ENCODE assay signal across 11 mouse cellular contexts in the genomic region with DNA sequence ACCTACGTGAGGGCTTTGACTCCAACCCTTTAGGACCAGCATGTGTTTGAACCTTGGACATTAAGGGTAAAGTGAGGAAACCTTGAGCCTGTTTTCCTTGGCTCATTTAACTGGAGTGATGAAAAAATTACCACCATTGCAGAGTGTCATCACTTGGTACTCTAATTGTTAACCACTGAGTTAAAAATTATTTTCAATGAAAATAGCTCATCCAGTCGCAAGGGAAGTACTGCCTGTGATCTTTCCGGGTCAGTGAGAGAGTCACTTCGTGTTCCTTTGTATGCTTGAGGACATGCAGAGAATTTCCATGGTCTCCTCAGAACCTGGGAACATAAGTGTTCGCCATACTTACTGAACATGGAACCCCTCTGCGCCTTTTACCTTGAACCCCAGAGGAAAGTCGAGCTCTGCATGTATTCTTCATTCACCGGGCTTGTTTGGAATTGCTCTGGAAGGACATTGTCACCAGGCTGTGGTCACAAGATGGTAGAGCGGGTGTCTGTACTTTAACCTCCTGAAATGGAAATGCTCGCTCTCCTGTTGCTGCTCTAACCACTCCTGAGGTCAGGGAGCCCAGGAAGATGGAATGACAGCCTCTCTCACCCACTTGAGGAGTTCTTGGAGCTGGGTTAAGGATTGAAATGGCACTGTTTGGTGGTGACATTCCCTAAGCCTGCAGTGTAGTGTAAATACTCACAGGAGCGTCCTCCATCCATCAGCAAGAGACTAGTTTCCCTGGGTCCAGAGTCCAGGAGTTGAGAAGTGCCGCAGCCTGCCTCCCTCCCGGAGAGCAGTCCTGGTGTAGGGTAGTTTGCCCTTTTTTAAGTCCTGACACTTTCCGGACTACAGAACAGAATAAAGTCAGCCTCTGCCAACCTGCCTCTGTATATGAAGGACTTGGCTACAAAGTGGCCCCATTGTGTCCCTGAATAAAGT.
DNase-seq lines count a peak whose midpoint lies in the region; ATAC-seq and TF ChIP-seq lines count a peak whose summit lies in the region.
"Had no signal": no experiment of that assay in that cellular context is flagged by ENCODE, and none has a peak within 500 bp of the region (broad histone marks: within the 10 kb centered on the region; RNA-seq: fewer than 3 reads in every experiment).

No protein-coding gene starts in this region.

- H3K4me2 ChIP-seq in lung, embryonic 15.5 days: peak overlapping the region; percentile 7; the same call in 1 of the 2 replicates
- H3K4me2 ChIP-seq in kidney, postnatal 0 days (ENCODE audit: low read length): peak overlapping the region; percentile 27
- H3K4me2 ChIP-seq in stomach, embryonic 16.5 days (ENCODE audit: low read depth, low read length): no peak overlapping the region
- H3K4me2 ChIP-seq: midbrain, embryonic 15.5 days had no signal

- H3K9me3 ChIP-seq in lung, embryonic 15.5 days: no peaks in the 10 kb centered on the region
- H3K9me3 ChIP-seq in kidney, postnatal 0 days (replicated peaks; ENCODE audit: low read length): no peaks in the 10 kb centered on the region
- H3K9me3 ChIP-seq in stomach, embryonic 16.5 days (replicated peaks; ENCODE audit: control insufficient read depth, low read length): no peaks in the 10 kb centered on the region
- H3K9me3 ChIP-seq: midbrain, embryonic 15.5 days had no signal

- WGBS in lung, embryonic 15.5 days: 69% methylated on average over 14 of the region's 14 CpGs
- 63% methylated on average over 14 of the region's 14 CpGs for WGBS in kidney, postnatal 0 days
- WGBS in stomach, embryonic 16.5 days: 82% methylated on average over 14 of the region's 14 CpGs

- H3K27ac ChIP-seq in lung, embryonic 15.5 days: peak overlapping the region; percentile 74
- peak overlapping the region; percentile 86 for H3K27ac ChIP-seq in kidney, postnatal 0 days
- no peak overlapping the region for H3K27ac ChIP-seq in stomach, embryonic 16.5 days (ENCODE audit: low read length)
- H3K27ac ChIP-seq: heart, adult 2 months; midbrain, embryonic 15.5 days had no signal

- intact Hi-C loops in left cerebral cortex, postnatal 14 days (cut with DNase I): no loop called here

- peak; percentile 10; the same call in 1 of the 2 replicates for ATAC-seq in lung, embryonic 15.5 days (ENCODE audit: borderline replicate concordance, extremely low read depth, low FRiP score, low TSS enrichment)
- ATAC-seq in kidney, postnatal 0 days (replicated peaks; ENCODE audit: low FRiP score, low read depth): peak; percentile 88
- peak; percentile 63 for ATAC-seq in stomach, embryonic 16.5 days (ENCODE audit: insufficient read depth, low FRiP score)

- no peaks in the 10 kb centered on the region for H3K36me3 ChIP-seq in lung, embryonic 15.5 days
- H3K36me3 ChIP-seq in kidney, postnatal 0 days (ENCODE audit: insufficient read depth, low read length): no peaks in the 10 kb centered on the region
- no peaks in the 10 kb centered on the region for H3K36me3 ChIP-seq in stomach, embryonic 16.5 days (ENCODE audit: control insufficient read depth, insufficient read depth, low read length)
- H3K36me3 ChIP-seq: midbrain, embryonic 15.5 days had no signal

- no peak overlapping the region for H3K4me3 ChIP-seq in lung, embryonic 15.5 days
- no peak overlapping the region for H3K4me3 ChIP-seq in kidney, postnatal 0 days (replicated peaks; ENCODE audit: low read depth, low read length)
- H3K4me3 ChIP-seq in stomach, embryonic 16.5 days (replicated peaks; ENCODE audit: low read length): no peak overlapping the region
- H3K4me3 ChIP-seq: heart, adult 2 months; midbrain, embryonic 15.5 days had no signal

- peak; percentile 14 for DNase-seq in embryo, embryonic 9.5 days (ENCODE audit: extremely low spot score)
- DNase-seq in embryo, embryonic 11 days: no peak
- DNase-seq in lung, postnatal 25 days (ENCODE audit: low spot score): no peak
- no peak for DNase-seq in kidney, postnatal 0 days (ENCODE audit: low spot score)
- no peak for DNase-seq in right cerebral cortex, postnatal 14 days
- DNase-seq in left cerebral cortex, postnatal 14 days (ENCODE audit: low spot score in 2 of 2): no peak
- DNase-seq: heart, adult 2 months; thymus, adult 2 months had no signal

- H3K9ac ChIP-seq in lung, embryonic 15.5 days: no peak overlapping the region
- H3K9ac ChIP-seq in kidney, postnatal 0 days (ENCODE audit: low read depth, low read length): no peak overlapping the region
- no peak overlapping the region for H3K9ac ChIP-seq in stomach, embryonic 16.5 days (ENCODE audit: low read length)
- H3K9ac ChIP-seq: midbrain, embryonic 15.5 days had no signal

- TF ChIP-seq CTCF in kidney, postnatal 0 days (IDR thresholded peaks at IDR 0.05; ENCODE audit: low read depth): no peak

- H3K27me3 ChIP-seq in lung, embryonic 15.5 days: no peaks in the 10 kb centered on the region
- no peaks in the 10 kb centered on the region for H3K27me3 ChIP-seq in kidney, postnatal 0 days (ENCODE audit: insufficient read depth, low read length)
- no peaks in the 10 kb centered on the region for H3K27me3 ChIP-seq in stomach, embryonic 16.5 days (ENCODE audit: control insufficient read depth, insufficient read depth, low read length)
- H3K27me3 ChIP-seq: midbrain, embryonic 15.5 days had no signal

- H3K4me1 ChIP-seq in lung, embryonic 15.5 days: peaks cover 87% of the 10 kb centered on the region
- H3K4me1 ChIP-seq in kidney, postnatal 0 days (replicated peaks; ENCODE audit: insufficient read depth, low read length): peaks cover 24% of the 10 kb centered on the region; the same call in 1 of the 2 replicates
- H3K4me1 ChIP-seq in stomach, embryonic 16.5 days (ENCODE audit: control insufficient read depth, insufficient read depth, low read length): peaks cover 34% of the 10 kb centered on the region

Comparison
In these comparisons a context has a peak if more than half of its experiments do, and no peak if none do; other contexts are left out.
1. ATAC-seq: peak in every context shown above with its lines; median percentile 88 in kidney, postnatal 0 days; 63 in stomach, embryonic 16.5 days; 10 in lung, embryonic 15.5 days.